Mouse (Mus musculus) CH12.LX (cell line): Measurements from ENCODE around the gene Fah. TPM values are rescaled to one million over a fixed set of nuclear protein-coding genes. Genes with fewer than 3 reads are reported as not detected.

Source experiments
- DNase-seq: peaks from one replicate; pipeline ENCODE4 v3.0.0-alpha.2; 2013; ENCODE audit errors: extremely low read depth
- H3K27ac ChIP-seq: 2 replicates; pipeline ENCODE4 v1.5.1; 2012; ENCODE audit warnings: low read depth, mild to moderate bottlenecking, control low read depth, moderate library complexity; ENCODE audit not compliant: insufficient read depth
- H3K27me3 ChIP-seq: replicated peaks from 2 replicates; pipeline ENCODE3; 2012; ENCODE audit warnings: inconsistent platforms
- H3K36me3 ChIP-seq, 2 experiments: replicated peaks in 1 of 2; 2 replicates each; pipeline versions ENCODE3 to v1.6.1; 2012; ENCODE audit warnings: inconsistent platforms in 1 of 2, low read length in 1 of 2, mild to moderate bottlenecking in 1 of 2, mixed read lengths in 1 of 2, moderate library complexity in 1 of 2; ENCODE audit not compliant: control insufficient read depth in 1 of 2, insufficient read depth in 1 of 2
- H3K4me1 ChIP-seq, 2 experiments: 2 replicates each; pipeline ENCODE4 v1.6.1; 2012; ENCODE audit warnings: inconsistent platforms in 1 of 2, moderate library complexity in 1 of 2; ENCODE audit not compliant: insufficient read depth in 2 of 2, control insufficient read depth in 1 of 2
- H3K4me2 ChIP-seq: 2 replicates; pipeline ENCODE4 v1.6.1; 2012; ENCODE audit warnings: low read depth, mild to moderate bottlenecking, control low read depth; ENCODE audit not compliant: poor library complexity, insufficient read depth, severe bottlenecking
- H3K4me3 ChIP-seq, 3 experiments: fragments of 150-350 bp in 1 of 3; sonication (generic) in 1 of 3; replicated peaks in 1 of 3; 2 replicates each; pipeline versions ENCODE3 to v1.5.1; 2011 to 2012; ENCODE audit warnings: low read depth in 2 of 3, low read length in 2 of 3, mild to moderate bottlenecking in 2 of 3, moderate library complexity in 2 of 3, control low read depth in 1 of 3, improper control_type of control experiment in 1 of 3, inconsistent platforms in 1 of 3, mixed read lengths in 1 of 3; ENCODE audit not compliant: poor library complexity in 1 of 3
- H3K79me2 ChIP-seq: replicated peaks from 2 replicates; pipeline ENCODE4 v1.6.1; 2012; ENCODE audit warnings: mild to moderate bottlenecking, moderate library complexity; ENCODE audit not compliant: control insufficient read depth, poor library complexity, insufficient read depth, severe bottlenecking; ENCODE audit errors: extremely low read depth
- H3K9ac ChIP-seq: 2 replicates; pipeline ENCODE4 v1.6.1; 2012; ENCODE audit warnings: low read depth, mild to moderate bottlenecking, control low read depth, moderate library complexity; ENCODE audit not compliant: insufficient read depth
- H3K9me3 ChIP-seq: replicated peaks from 2 replicates; pipeline ENCODE3; 2012; ENCODE audit warnings: low read length, inconsistent platforms, mixed read lengths
- BHLHE40 ChIP-seq: IDR thresholded peaks from 2 replicates; pipeline ENCODE4 v1.6.1; 2011; ENCODE audit warnings: mild to moderate bottlenecking, low read depth, low read length, improper control_type of control experiment
- CHD2 ChIP-seq: IDR thresholded peaks from 2 replicates; pipeline ENCODE4 v1.6.1; 2011; ENCODE audit warnings: low read length, improper control_type of control experiment
- EP300 ChIP-seq: IDR thresholded peaks from 2 replicates; pipeline ENCODE4 v1.6.1; 2011; ENCODE audit warnings: low read length, improper control_type of control experiment
- GABPA ChIP-seq: IDR thresholded peaks from 2 replicates; pipeline ENCODE4 v1.6.1; 2012; ENCODE audit warnings: low read depth, low read length, improper control_type of control experiment, inconsistent platforms; ENCODE audit not compliant: insufficient replicate concordance
- IRF4 ChIP-seq: IDR thresholded peaks from 2 replicates; pipeline ENCODE4 v1.6.1; 2014; ENCODE audit warnings: low read depth, mild to moderate bottlenecking, inconsistent platforms, low read length, improper control_type of control experiment
- JUN ChIP-seq: IDR thresholded peaks from 2 replicates; pipeline ENCODE4 v1.6.1; 2011; ENCODE audit warnings: low read depth, mild to moderate bottlenecking, low read length, improper control_type of control experiment, moderate library complexity; ENCODE audit not compliant: insufficient read depth
- JUND ChIP-seq: conservative IDR thresholded peaks from 2 replicates; pipeline ENCODE4 v1.6.1; 2011; ENCODE audit warnings: low read depth, low read length, improper control_type of control experiment
- KAT2A ChIP-seq: IDR thresholded peaks from 2 replicates; pipeline ENCODE4 v1.6.1; 2012; ENCODE audit warnings: low read length, improper control_type of control experiment, inconsistent platforms; ENCODE audit not compliant: insufficient replicate concordance
- MAFK ChIP-seq: IDR thresholded peaks from 2 replicates; pipeline ENCODE4 v1.6.1; 2011; ENCODE audit warnings: low read length, improper control_type of control experiment; ENCODE audit not compliant: insufficient replicate concordance
- MAZ ChIP-seq: IDR thresholded peaks from 2 replicates; pipeline ENCODE4 v1.6.1; 2012; ENCODE audit warnings: low read depth, mild to moderate bottlenecking, inconsistent platforms, low read length, improper control_type of control experiment, moderate library complexity
- MEF2A ChIP-seq: IDR thresholded peaks from 2 replicates; pipeline ENCODE4 v1.6.1; 2014; ENCODE audit warnings: low read depth, mild to moderate bottlenecking, inconsistent platforms, low read length, improper control_type of control experiment, borderline replicate concordance
- MXI1 ChIP-seq: IDR thresholded peaks from 2 replicates; pipeline ENCODE4 v1.6.1; 2011; ENCODE audit warnings: mild to moderate bottlenecking, low read depth, low read length, improper control_type of control experiment
- MYC ChIP-seq: IDR thresholded peaks from 2 replicates; pipeline ENCODE4 v1.6.1; 2011; ENCODE audit warnings: low read depth, mild to moderate bottlenecking, improper control_type of control experiment, low read length
- NELFE ChIP-seq: IDR thresholded peaks from 2 replicates; pipeline ENCODE4 v1.6.1; 2011; ENCODE audit warnings: low read depth, low read length, improper control_type of control experiment
- NRF1 ChIP-seq: IDR thresholded peaks from 2 replicates; pipeline ENCODE4 v1.6.1; 2014; ENCODE audit warnings: low read depth, mild to moderate bottlenecking, inconsistent platforms, low read length, improper control_type of control experiment, moderate library complexity
- POLR2A ChIP-seq: IDR thresholded peaks from 2 replicates; pipeline ENCODE4 v1.6.1; 2011; ENCODE audit warnings: low read depth, mild to moderate bottlenecking, improper control_type of control experiment, low read length
- POLR2AphosphoS2 ChIP-seq: IDR thresholded peaks from 2 replicates; pipeline ENCODE4 v1.6.1; 2011; ENCODE audit warnings: low read depth, low read length, improper control_type of control experiment
- RAD21 ChIP-seq: IDR thresholded peaks from 2 replicates; pipeline ENCODE4 v1.6.1; 2011; ENCODE audit warnings: low read depth, mild to moderate bottlenecking, low read length, improper control_type of control experiment, moderate library complexity
- SMC3 ChIP-seq: IDR thresholded peaks from 2 replicates; pipeline ENCODE4 v1.6.1; 2011; ENCODE audit warnings: low read depth, low read length, improper control_type of control experiment
- TBP ChIP-seq: conservative IDR thresholded peaks from 2 replicates; pipeline ENCODE4 v1.6.1; 2011; ENCODE audit warnings: low read depth, low read length, improper control_type of control experiment
- TCF12 ChIP-seq: IDR thresholded peaks from 2 replicates; pipeline ENCODE4 v1.6.1; 2014; ENCODE audit warnings: low read depth, mild to moderate bottlenecking, inconsistent platforms, low read length, improper control_type of control experiment
- USF1 ChIP-seq: IDR thresholded peaks from 2 replicates; pipeline ENCODE4 v1.6.1; 2014; ENCODE audit warnings: low read depth, mild to moderate bottlenecking, inconsistent platforms, low read length, improper control_type of control experiment
- ZC3H11A ChIP-seq: IDR thresholded peaks from 2 replicates; pipeline ENCODE4 v1.6.1; 2012; ENCODE audit warnings: low read depth, mild to moderate bottlenecking, inconsistent platforms, low read length, improper control_type of control experiment
- dilution Hi-C: fragments of 300-500 bp; cut with MboI; formaldehyde crosslinking; loops from 2 replicates; pipeline ENCODE4 v1.14.3; 2020; ENCODE audit warnings: low sequenced_read_pairs; ENCODE audit not compliant: extremely low pct_unique_long_range_greater_than_20kb, extremely low pct_ligation_motif_present
- in situ Hi-C: fragments of 300-500 bp; cut with MboI; formaldehyde crosslinking; loops from 3 replicates; pipeline ENCODE4 v1.14.3; 2019; ENCODE audit warnings: low sequenced_read_pairs, low pct_ligation_motif_present, low pct_unique_long_range_greater_than_20kb, mixed read lengths
- polyA plus RNA-seq: library from polyadenylated mRNA; unstranded; fragments of >175 nt; gene quantifications from 2 replicates; pipeline ENCODE4 v1.2.1, GENCODE M21; 2012; ENCODE audit warnings: low read depth; ENCODE audit not compliant: insufficient read length
- total RNA-seq, 2 experiments: library from RNA; depleted of rRNA; stranded (reverse); fragments of 300-350 nt in 1 of 2; fragments of >200 nt in 1 of 2; gene quantifications; 2 replicates each; pipeline ENCODE4 v1.2.3; 2012 to 2014

The Fah gene
- total and polyA plus RNA-seq, 3 experiments, result 128 to 203 (median 167) TPM

GRCm38 (mm10) chr7:84620956-84621355 is 14.4 kb upstream of the Fah start:
- H3K4me2 ChIP-seq, result no peak overlapping the region
- dilution Hi-C loops (no loop called here), in situ Hi-C loops (no loop called here)
- no peak overlapping the region for H3K4me3 ChIP-seq
- peaks cover 2% of the 10 kb centered on the region for H3K9me3 ChIP-seq
- no peaks in the 10 kb centered on the region for H3K79me2 ChIP-seq
- no peak overlapping the region for H3K27ac ChIP-seq
- TF ChIP-seq RAD21, result no peak
- no peak for TF ChIP-seq ZC3H11A
- TF ChIP-seq POLR2AphosphoS2, result no peak
- no peak for TF ChIP-seq EP300
- no peak for TF ChIP-seq JUN
- TF ChIP-seq KAT2A, result no peak
- TF ChIP-seq TBP, result no peak
- TF ChIP-seq JUND, result no peak
- TF ChIP-seq MAFK, result no peak
- TF ChIP-seq BHLHE40, result no peak
- TF ChIP-seq IRF4, result no peak
- no peak for TF ChIP-seq GABPA
- no peak for TF ChIP-seq USF1
- no peak for TF ChIP-seq MEF2A
- TF ChIP-seq MAZ, result no peak
- no peak for TF ChIP-seq MXI1
- TF ChIP-seq TCF12, result no peak
- TF ChIP-seq, all 38 proteins: peak for 0
- H3K4me1 ChIP-seq, result no peaks in the 10 kb centered on the region
- H3K27me3 ChIP-seq, result no peaks in the 10 kb centered on the region
- H3K9ac ChIP-seq, result no peak overlapping the region
- H3K36me3 ChIP-seq, result peaks cover 25 to 58% of the 10 kb centered on the region in 2 experiments
- DNase-seq, result no peak

GRCm38 (mm10) chr7:84618951-84619350 is 12.4 kb upstream of the Fah start:
- H3K79me2 ChIP-seq, result no peaks in the 10 kb centered on the region
- no peaks in the 10 kb centered on the region for H3K9me3 ChIP-seq
- dilution Hi-C loops (no loop called here), in situ Hi-C loops (loop anchor here (10.0 kb wide), 1 partner anchor 66 kb away; the partner anchor contains the start of gene Zfand6)
- TF ChIP-seq TBP, result no peak
- TF ChIP-seq NRF1, result no peak
- TF ChIP-seq IRF4, result no peak
- TF ChIP-seq TCF12, result no peak
- no peak for TF ChIP-seq ZC3H11A
- no peak for TF ChIP-seq POLR2A
- TF ChIP-seq GABPA, result no peak
- no peak for TF ChIP-seq NELFE
- TF ChIP-seq KAT2A, result no peak
- no peak for TF ChIP-seq MAZ
- TF ChIP-seq CHD2, result no peak
- no peak for TF ChIP-seq MAFK
- no peak for TF ChIP-seq USF1
- TF ChIP-seq MYC, result no peak
- no peak for TF ChIP-seq SMC3
- no peak for DNase-seq
- H3K4me2 ChIP-seq, result no peak overlapping the region
- H3K4me3 ChIP-seq, result no peak overlapping the region
- no peaks in the 10 kb centered on the region for H3K27me3 ChIP-seq
- H3K4me1 ChIP-seq, result peaks cover 0 to 9% of the 10 kb centered on the region in 2 experiments; a peak in 1 of 4 replicates
- H3K27ac ChIP-seq, result no peak overlapping the region
- H3K36me3 ChIP-seq, result peaks cover 14 to 57% of the 10 kb centered on the region in 2 experiments
- H3K9ac ChIP-seq, result no peak overlapping the region
